Mouse (Mus musculus): ENCODE results near the gene Plekhg6. TPM values are rescaled to one million over a fixed set of nuclear protein-coding genes. Genes with fewer than 3 reads are reported as not detected.

Gene Plekhg6
- total RNA-seq (2014; fragmentation: Nextera tagmentation) (not detected in 2 replicates), total RNA-seq (2017) (not detected in 2 replicates), polyA plus RNA-seq (2012) (not detected in 2 replicates)

- Histone ChIP-seq H3K36me3 (replicated peaks) (no peaks in the 10 kb centered on the region), H3K4me1 (ENCODE audit: insufficient read depth, low read depth, low read length) (no peaks in the 10 kb centered on the region; the same call in 1 of the 2 replicates), H3K4me3 (ENCODE audit: low read depth, low read length) (peak within 1 kb of the TSS; percentile 28; the same call in 1 of the 2 replicates), H3K27me3 (ENCODE audit: insufficient read depth, low read length) (no peaks in the 10 kb centered on the region), H3K9me3 (replicated peaks) (peaks cover 85% of the 10 kb centered on the region)
- no peak for ATAC-seq (ENCODE audit: extremely low read depth, insufficient number of reproducible peaks, low FRiP score, poor library complexity, severe bottlenecking)
- TF ChIP-seq POLR2AphosphoS5 (IDR thresholded peaks at IDR 0.05; ENCODE audit: insufficient replicate concordance, low read depth, low read length) (no peak), TAL1 (conservative IDR thresholded peaks at IDR 0.05; ENCODE audit: low read depth, low read length) (no peak), GATA1 (IDR thresholded peaks at IDR 0.05; ENCODE audit: borderline replicate concordance, low read length) (no peak), CTCF (IDR thresholded peaks at IDR 0.05; ENCODE audit: low read depth, low read length) (no peak), GATA2 (IDR thresholded peaks at IDR 0.05; ENCODE audit: borderline replicate concordance, low read depth, low read length) (no peak)
- DNase-seq (ENCODE audit: low spot score) = no peak
Measured at GRCm38 (mm10) chr6:125380372-125381360, at the start of gene Plekhg6. Gene Plekhg6 (minus strand): TSS chr6:125380793.

- no peak for DNase-seq (ENCODE audit: low spot score)
- no peak for TF ChIP-seq GATA1 (IDR thresholded peaks at IDR 0.05; ENCODE audit: borderline replicate concordance, low read length)
- TF ChIP-seq TAL1 (conservative IDR thresholded peaks at IDR 0.05; ENCODE audit: low read depth, low read length) = no peak
- no peak for TF ChIP-seq GATA2 (IDR thresholded peaks at IDR 0.05; ENCODE audit: borderline replicate concordance, low read depth, low read length)
- Histone ChIP-seq H3K4me3 (ENCODE audit: low read depth, low read length) (no peak overlapping the region), H3K36me3 (replicated peaks) (no peaks in the 10 kb centered on the region), H3K9me3 (replicated peaks) (peaks cover 67% of the 10 kb centered on the region), H3K27me3 (ENCODE audit: insufficient read depth, low read length) (no peaks in the 10 kb centered on the region), H3K4me1 (ENCODE audit: insufficient read depth, low read depth, low read length) (no peaks in the 10 kb centered on the region)
- ATAC-seq (ENCODE audit: extremely low read depth, insufficient number of reproducible peaks, low FRiP score, poor library complexity, severe bottlenecking) = no peak
Measured at GRCm38 (mm10) chr6:125429741-125430140, 49.1 kb upstream of the Plekhg6 start.

- Histone ChIP-seq H3K36me3 (replicated peaks) (no peaks in the 10 kb centered on the region), H3K9me3 (replicated peaks) (peaks cover 74% of the 10 kb centered on the region)
Measured at GRCm38 (mm10) chr6:125426383-125427360, 46.1 kb upstream of the Plekhg6 start.

GRCm38 (mm10) chr6:125425205-125426090, 44.9 kb upstream of the Plekhg6 start:
- Histone ChIP-seq H3K9me3 (replicated peaks) (peaks cover 73% of the 10 kb centered on the region), H3K4me3 (ENCODE audit: low read depth, low read length) (no peak overlapping the region), H3K4me1 (ENCODE audit: insufficient read depth, low read depth, low read length) (no peaks in the 10 kb centered on the region), H3K36me3 (replicated peaks) (no peaks in the 10 kb centered on the region), H3K27me3 (ENCODE audit: insufficient read depth, low read length) (no peaks in the 10 kb centered on the region)
- TF ChIP-seq GATA2 (IDR thresholded peaks at IDR 0.05; ENCODE audit: borderline replicate concordance, low read depth, low read length) = no peak
- no peak for TF ChIP-seq TAL1 (conservative IDR thresholded peaks at IDR 0.05; ENCODE audit: low read depth, low read length)
- no peak for TF ChIP-seq POLR2AphosphoS5 (IDR thresholded peaks at IDR 0.05; ENCODE audit: insufficient replicate concordance, low read depth, low read length)
- TF ChIP-seq GATA1 (IDR thresholded peaks at IDR 0.05; ENCODE audit: borderline replicate concordance, low read length) = no peak
- no peak for TF ChIP-seq CTCF (IDR thresholded peaks at IDR 0.05; ENCODE audit: low read depth, low read length)
- DNase-seq (ENCODE audit: low spot score) (no peak), ATAC-seq (ENCODE audit: extremely low read depth, insufficient number of reproducible peaks, low FRiP score, poor library complexity, severe bottlenecking) (no peak)

More at GRCm38 (mm10) chr6:125426383-125427360, 46.1 kb upstream of the Plekhg6 start:
- Histone ChIP-seq H3K4me3 (ENCODE audit: low read depth, low read length) (peak overlapping the region; percentile 13; the same call in 1 of the 2 replicates), H3K27me3 (ENCODE audit: insufficient read depth, low read length) (no peaks in the 10 kb centered on the region), H3K4me1 (ENCODE audit: insufficient read depth, low read depth, low read length) (no peaks in the 10 kb centered on the region)
- ATAC-seq (ENCODE audit: extremely low read depth, insufficient number of reproducible peaks, low FRiP score, poor library complexity, severe bottlenecking) (no peak), DNase-seq (ENCODE audit: low spot score) (no peak)
- no peak for TF ChIP-seq TAL1 (conservative IDR thresholded peaks at IDR 0.05; ENCODE audit: low read depth, low read length)
- no peak for TF ChIP-seq POLR2AphosphoS5 (IDR thresholded peaks at IDR 0.05; ENCODE audit: insufficient replicate concordance, low read depth, low read length)
- no peak for TF ChIP-seq GATA2 (IDR thresholded peaks at IDR 0.05; ENCODE audit: borderline replicate concordance, low read depth, low read length)
- no peak for TF ChIP-seq CTCF (IDR thresholded peaks at IDR 0.05; ENCODE audit: low read depth, low read length)
- no peak for TF ChIP-seq GATA1 (IDR thresholded peaks at IDR 0.05; ENCODE audit: borderline replicate concordance, low read length)

- TF ChIP-seq GATA1 (IDR thresholded peaks at IDR 0.05; ENCODE audit: borderline replicate concordance, low read length) (no peak), POLR2AphosphoS5 (IDR thresholded peaks at IDR 0.05; ENCODE audit: insufficient replicate concordance, low read depth, low read length) (no peak), TAL1 (conservative IDR thresholded peaks at IDR 0.05; ENCODE audit: low read depth, low read length) (no peak), GATA2 (IDR thresholded peaks at IDR 0.05; ENCODE audit: borderline replicate concordance, low read depth, low read length) (no peak), CTCF (IDR thresholded peaks at IDR 0.05; ENCODE audit: low read depth, low read length) (no peak)
- Histone ChIP-seq H3K9me3 (replicated peaks) (peaks cover 70% of the 10 kb centered on the region), H3K36me3 (replicated peaks) (no peaks in the 10 kb centered on the region), H3K4me1 (ENCODE audit: insufficient read depth, low read depth, low read length) (no peaks in the 10 kb centered on the region), H3K4me3 (ENCODE audit: low read depth, low read length) (no peak overlapping the region), H3K27me3 (ENCODE audit: insufficient read depth, low read length) (no peaks in the 10 kb centered on the region)
- ATAC-seq (ENCODE audit: extremely low read depth, insufficient number of reproducible peaks, low FRiP score, poor library complexity, severe bottlenecking) (no peak), DNase-seq (ENCODE audit: low spot score) (no peak)
Measured at GRCm38 (mm10) chr6:125424156-125424555, 43.6 kb upstream of the Plekhg6 start.
